Mouse (Mus musculus): ENCODE measurements around the gene Spata19. TPM values are rescaled to one million over a fixed set of nuclear protein-coding genes. Genes with fewer than 3 reads are reported as not detected.

The Spata19 gene
- not detected for total RNA-seq (2021)

DNA sequence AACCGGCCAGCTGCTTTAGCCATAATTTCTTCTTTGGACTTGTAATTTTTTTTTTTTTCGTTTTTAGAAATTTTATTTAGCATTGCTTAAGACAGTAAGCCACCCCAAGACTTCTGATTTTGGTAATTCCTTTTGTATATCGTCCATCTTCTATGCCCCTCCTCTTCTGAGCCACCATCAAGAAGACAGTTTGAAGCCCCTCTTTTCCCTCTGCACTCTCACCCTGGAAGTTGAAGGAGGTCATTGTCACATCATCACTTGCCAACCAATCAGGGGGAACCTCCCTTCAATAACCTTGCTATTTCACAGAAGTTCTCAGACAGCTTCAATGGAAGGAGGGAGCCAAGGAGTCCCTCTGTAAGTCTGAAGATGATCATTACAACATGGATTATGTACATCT lies at the start of gene Spata19:
Spata19 (plus strand) TSS at position 301 of the 400 bp plus-strand sequence.
- no peak for DNase-seq (ENCODE audit: low spot score in 2 of 2)
- intact Hi-C loops (cut with DNase I), result no loop called here

DNA sequence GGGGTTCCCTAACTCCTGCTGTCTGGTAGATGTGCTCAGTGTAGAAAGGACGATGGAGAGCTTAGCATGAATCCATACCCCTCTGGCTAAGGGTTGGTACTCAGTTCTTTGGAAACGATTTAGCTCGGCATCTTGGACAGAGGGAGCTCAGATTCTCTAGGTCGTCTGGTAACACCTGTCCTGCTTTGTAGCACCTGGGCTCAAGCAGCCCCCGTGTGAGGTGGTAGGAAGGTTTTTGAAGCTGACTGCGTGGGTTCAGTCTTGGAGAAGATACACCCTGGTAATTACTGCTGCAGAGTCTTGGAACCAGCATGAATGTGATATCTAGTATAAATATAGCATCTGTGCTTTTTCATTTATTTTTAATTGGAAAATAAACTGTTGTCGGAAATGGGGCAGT lies 43.5 kb upstream of the Spata19 start:
- intact Hi-C loops (cut with DNase I), result no loop called here
- DNase-seq (ENCODE audit: low spot score in 2 of 2), result no peak

DNA sequence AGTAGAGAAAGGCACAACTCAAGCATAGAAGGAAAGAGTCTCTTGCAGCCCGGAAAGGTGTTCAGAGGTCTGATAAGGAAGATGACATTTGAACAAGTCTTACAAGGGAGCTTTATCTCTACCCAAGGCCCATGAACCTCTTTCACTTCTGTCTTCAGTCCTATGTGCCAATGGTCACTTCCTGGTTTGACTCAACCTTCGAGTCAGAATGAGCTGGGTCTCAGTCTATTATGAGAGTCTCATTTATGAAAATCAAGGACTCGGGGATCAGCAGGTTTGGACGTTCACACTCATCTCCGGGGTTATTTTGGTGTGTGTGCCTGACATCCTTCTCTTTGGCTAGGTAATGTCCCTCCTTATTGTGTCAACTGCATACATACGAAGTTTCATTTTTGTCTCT lies 38.7 kb upstream of the Spata19 start:
- intact Hi-C loops (cut with DNase I), result no loop called here
- DNase-seq (ENCODE audit: low spot score in 2 of 2), result no peak

- DNase-seq (ENCODE audit: low spot score in 2 of 2), result no peak
- intact Hi-C loops (cut with DNase I), result no loop called here
These were observed 29.4 kb upstream of the Spata19 start for GRCm38 (mm10) chr9:27367231-27367630.

DNA sequence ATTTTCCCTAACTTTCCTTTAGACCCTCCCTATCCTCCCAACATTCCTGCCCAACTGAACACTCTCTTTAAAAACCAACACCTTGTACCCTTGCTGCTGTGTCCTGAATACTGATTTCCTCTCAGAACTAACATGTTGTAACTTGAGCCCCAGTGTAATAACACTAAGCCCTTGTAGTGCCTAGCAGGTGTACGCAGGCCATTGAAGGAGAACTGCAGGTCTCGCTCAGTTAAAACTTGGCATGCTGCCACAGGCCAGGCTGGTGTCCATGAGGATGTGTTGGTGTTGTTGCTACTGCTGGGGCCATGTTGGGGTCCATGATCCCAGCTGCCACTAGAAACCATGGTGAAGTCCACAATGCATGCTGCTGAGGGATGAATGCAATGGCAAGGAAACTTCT lies 27.5 kb upstream of the Spata19 start:
- intact Hi-C loops (cut with DNase I), result no loop called here
- no peak for DNase-seq (ENCODE audit: low spot score in 2 of 2)

DNA sequence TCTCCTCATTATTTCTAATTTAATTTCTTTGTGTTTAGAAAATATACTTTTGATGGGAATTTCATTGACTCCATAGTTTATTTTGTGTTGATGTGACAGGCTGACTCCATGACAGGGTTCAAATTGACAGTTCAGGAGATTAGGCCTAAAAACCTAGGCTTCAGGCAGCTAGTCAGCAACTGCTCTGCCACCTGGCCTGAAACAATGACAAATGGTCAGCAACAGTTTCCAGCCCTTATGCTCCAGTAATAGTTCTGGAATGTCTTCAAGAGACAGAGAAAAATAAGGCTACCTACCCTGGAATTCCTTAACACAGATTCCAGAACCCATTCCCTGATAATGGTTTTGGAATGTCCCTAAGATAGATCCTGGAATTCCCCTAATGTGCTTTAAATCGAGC lies 20.9 kb upstream of the Spata19 start:
- no peak for DNase-seq (ENCODE audit: low spot score in 2 of 2)
- intact Hi-C loops (cut with DNase I), result no loop called here

DNA sequence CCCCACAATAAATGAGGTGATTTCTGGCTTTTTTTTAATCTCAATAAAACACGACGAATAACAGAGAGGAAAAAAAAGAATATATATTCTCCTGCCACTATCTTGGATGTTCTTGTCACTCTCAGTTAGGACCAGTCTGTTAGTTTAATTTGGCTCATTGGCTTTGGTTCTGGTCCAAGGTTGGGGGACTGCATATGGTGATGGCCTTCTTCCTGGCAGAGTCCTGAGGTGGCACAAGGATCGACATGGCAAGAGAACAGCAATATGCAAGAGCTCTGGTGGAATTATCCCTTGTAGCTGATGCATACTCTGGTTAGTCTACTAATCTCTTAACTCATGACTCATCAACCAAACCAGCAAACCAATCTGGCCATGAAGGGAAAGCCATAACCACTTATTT lies 9.6 kb upstream of the Spata19 start:
- intact Hi-C loops (cut with DNase I), result no loop called here

GRCm38 (mm10) chr9:27401169-27401568 lies 4.6 kb downstream of the Spata19 start:
- no peak for DNase-seq (ENCODE audit: low spot score in 2 of 2)
- intact Hi-C loops (cut with DNase I), result no loop called here

More for the DNA sequence above, 9.6 kb upstream of the Spata19 start:
- no peak for DNase-seq (ENCODE audit: low spot score in 2 of 2)

GRCm38 (mm10) chr9:27409733-27410132 lies 13.1 kb downstream of the Spata19 start:
- DNase-seq (ENCODE audit: low spot score in 2 of 2), result no peak
- intact Hi-C loops (cut with DNase I), result loop anchor here (2.0 to 10.0 kb wide), 2 partner anchors 325 to 839 kb away; no protein-coding TSS in a partner anchor

- intact Hi-C loops (cut with DNase I), result loop anchor here (2.0 to 10.0 kb wide), 2 partner anchors 321 to 785 kb away; no protein-coding TSS in a partner anchor
- peak; percentile 70 for DNase-seq (ENCODE audit: low spot score in 2 of 2)
These were observed 17.5 kb downstream of the Spata19 start for GRCm38 (mm10) chr9:27414058-27414460.

DNA sequence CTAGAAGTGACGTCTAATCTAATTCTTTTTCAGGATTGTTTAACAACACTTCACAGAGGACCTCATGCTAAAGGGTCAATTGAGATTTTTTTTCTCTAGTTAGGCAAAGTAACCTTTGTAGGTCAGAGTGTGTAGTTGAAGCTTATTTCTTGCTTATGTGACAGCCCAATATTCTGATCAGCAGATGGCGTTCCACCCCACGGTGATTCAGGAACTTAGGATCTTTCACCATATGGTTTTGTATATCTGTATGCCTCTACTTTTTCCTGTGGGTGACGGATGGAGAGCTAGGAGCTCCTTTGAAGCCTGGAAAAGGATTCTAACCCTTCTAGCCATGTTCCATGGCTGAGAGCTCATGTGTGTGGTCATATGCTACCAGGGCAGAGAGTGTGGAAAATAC lies 27.9 kb downstream of the Spata19 start:
- DNase-seq (ENCODE audit: low spot score in 2 of 2), result no peak
- intact Hi-C loops (cut with DNase I), result no loop called here

DNA sequence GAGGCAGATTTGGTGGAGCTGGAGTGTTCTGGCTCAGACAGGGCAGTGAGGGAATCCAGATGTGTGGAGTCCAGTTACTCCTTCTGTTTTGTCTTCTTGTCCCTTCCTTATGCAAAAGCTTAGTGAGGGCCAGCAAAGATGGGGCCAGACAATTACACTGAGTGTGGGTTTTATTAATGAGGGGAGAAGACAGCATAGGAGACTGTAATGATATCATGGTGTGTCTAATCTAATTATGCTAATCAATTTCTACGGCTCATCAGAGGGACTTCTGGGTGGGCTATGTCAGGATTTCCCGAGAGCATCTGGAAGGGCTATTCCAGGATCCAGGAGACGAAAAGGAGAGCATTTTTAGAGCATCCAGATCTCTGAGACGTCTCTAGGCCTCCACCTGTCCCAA lies 32.0 kb downstream of the Spata19 start:
- DNase-seq (ENCODE audit: low spot score in 2 of 2), result no peak
- intact Hi-C loops (cut with DNase I), result no loop called here

GRCm38 (mm10) chr9:27433301-27433700 lies 36.7 kb downstream of the Spata19 start:
- DNase-seq (ENCODE audit: low spot score in 2 of 2), result no peak
- intact Hi-C loops (cut with DNase I), result no loop called here

DNA sequence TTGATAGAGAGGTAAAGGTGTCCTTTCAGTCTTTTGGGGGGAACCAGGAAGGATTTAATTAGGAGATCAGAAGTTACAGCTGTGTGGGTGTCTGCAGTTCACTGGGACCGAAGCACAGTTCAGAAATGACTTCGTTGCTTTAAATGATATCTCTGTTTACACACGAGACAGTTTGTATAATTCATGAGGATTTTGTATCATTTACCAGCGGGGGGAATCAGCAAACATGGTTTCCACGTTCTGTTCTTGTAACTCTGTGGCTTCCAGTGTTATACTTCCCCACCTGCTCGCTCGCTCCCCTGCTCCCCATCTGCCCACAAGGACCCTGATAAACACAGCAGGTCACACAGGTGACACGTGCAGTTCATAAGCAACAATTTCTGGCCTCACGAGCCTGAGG lies 39.3 kb downstream of the Spata19 start:
- intact Hi-C loops (cut with DNase I), result no loop called here
- DNase-seq (ENCODE audit: low spot score in 2 of 2), result no peak

GRCm38 (mm10) chr9:27437391-27438061 lies 40.9 kb downstream of the Spata19 start:
- intact Hi-C loops (cut with DNase I), result no loop called here
- peak; percentile 64 to 66 for DNase-seq (ENCODE audit: low spot score in 2 of 2)

DNA sequence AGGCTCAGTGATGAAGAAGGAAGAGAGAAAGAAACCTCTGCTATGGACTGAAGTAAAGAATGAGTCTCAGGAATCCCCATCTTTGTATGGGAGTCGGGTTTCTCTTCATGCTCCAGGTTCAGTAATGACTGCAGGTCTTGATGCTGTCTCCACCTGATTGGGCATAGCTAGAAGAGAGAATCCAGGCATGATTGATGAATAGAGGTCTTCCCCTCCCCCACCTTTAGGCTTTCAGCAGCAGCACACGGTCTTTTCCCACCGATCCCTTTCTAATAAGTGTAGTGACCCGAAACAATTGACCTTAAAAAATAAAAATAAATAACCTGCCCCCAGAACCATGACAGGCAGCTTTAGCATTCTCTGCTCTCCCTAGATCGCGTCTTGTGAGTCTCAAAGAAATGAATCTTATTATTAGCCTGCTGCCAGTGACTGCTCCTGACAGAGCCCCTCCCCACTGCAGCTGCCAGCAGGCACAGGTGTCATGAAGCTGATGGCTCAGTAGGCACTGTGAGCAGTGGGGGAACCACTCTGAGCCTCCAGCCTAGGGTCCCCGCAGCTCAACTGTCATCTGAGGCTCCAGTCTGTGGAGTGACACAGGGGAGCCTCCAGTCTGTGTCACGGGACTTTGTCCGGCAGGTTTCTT lies 53.3 kb downstream of the Spata19 start:
- no peak for DNase-seq (ENCODE audit: low spot score in 2 of 2)
- intact Hi-C loops (cut with DNase I), result no loop called here

Other genes starting within 250 kb of the Spata19 start
- gene Jam3, start 241.4 kb upstream of the Spata19 start, total RNA-seq (2021), result 10 to 100 TPM; 34.6 to 38.7 TPM
- 10 to 100 TPM; 49.8 to 69.8 TPM for gene Igsf9b, start 97.6 kb upstream of the Spata19 start, total RNA-seq (2021)

All from left cerebral cortex, postnatal 36 days (tissue).